ENCODE assay signal across 17 mouse cellular contexts in the genomic region with DNA sequence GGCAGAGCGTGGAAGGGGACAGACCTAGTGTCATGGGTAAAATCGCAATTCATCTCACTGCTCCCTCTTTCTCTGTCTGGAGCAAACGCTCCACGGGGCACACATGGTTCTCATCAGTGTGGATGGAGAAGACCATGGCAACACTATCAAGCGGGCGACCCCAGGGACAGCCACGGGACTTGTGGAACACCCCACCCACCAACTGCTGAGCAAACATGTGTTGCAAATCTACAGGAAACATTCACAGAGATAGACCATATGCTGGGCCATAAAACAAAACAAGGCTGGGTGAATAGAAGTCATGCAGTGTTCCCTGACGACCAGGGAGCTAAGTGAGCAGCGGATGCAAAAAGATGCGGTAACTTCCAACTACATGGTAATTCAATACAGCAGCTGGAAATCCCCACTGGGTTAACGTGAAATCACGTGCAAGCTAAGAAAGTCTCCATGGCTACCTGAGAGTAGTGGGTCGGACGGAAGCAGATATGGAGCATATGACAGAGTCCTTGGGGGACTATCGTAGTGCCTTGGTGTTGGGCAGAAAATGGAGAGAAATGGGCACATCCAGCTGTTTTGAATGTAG. TPM values are rescaled to one million over a fixed set of nuclear protein-coding genes. Genes with fewer than 3 reads are reported as not detected.
DNase-seq lines count a peak whose midpoint lies in the region; ATAC-seq lines count a peak whose summit lies in the region.
"Had no signal": no experiment of that assay in that cellular context is flagged by ENCODE, and none has a peak within 500 bp of the region (broad histone marks: within the 10 kb centered on the region; RNA-seq: fewer than 3 reads in every experiment).

No protein-coding gene starts in this region.

- H3K27ac ChIP-seq in heart, embryonic 12.5 days (ENCODE audit: poor library complexity, severe bottlenecking) = no peak overlapping the region
- no peak overlapping the region for H3K27ac ChIP-seq in embryonic facial prominence, embryonic 14.5 days (replicated peaks; ENCODE audit: low read depth, low read length)
- H3K27ac ChIP-seq in liver, embryonic 11.5 days (ENCODE audit: low read depth, low read length) = no peak overlapping the region
- H3K27ac ChIP-seq: midbrain, embryonic 15.5 days had no signal

- H3K9me3 ChIP-seq in heart, embryonic 12.5 days (replicated peaks) = 0 out of 2 replicates have a peak, but pooled peaks cover 4% of the 10 kb centered on the region
- H3K9me3 ChIP-seq in embryonic facial prominence, embryonic 14.5 days (ENCODE audit: control insufficient read depth, low read length) = no peaks in the 10 kb centered on the region
- no peaks in the 10 kb centered on the region for H3K9me3 ChIP-seq in liver, embryonic 11.5 days (ENCODE audit: control insufficient read depth, low read length)
- H3K9me3 ChIP-seq: G1E; midbrain, embryonic 15.5 days had no signal

- H3K27me3 ChIP-seq in heart, embryonic 12.5 days (replicated peaks) = no peaks in the 10 kb centered on the region
- no peaks in the 10 kb centered on the region for H3K27me3 ChIP-seq in embryonic facial prominence, embryonic 14.5 days (replicated peaks; ENCODE audit: control insufficient read depth, insufficient read depth, low read length)
- H3K27me3 ChIP-seq in liver, embryonic 11.5 days (replicated peaks; ENCODE audit: control insufficient read depth, insufficient read depth, low read length) = no peaks in the 10 kb centered on the region
- H3K27me3 ChIP-seq: midbrain, embryonic 15.5 days had no signal

- ATAC-seq in heart, embryonic 12.5 days (ENCODE audit: insufficient number of reproducible peaks, low FRiP score) = no peak
- peak; percentile 20 for ATAC-seq in CD4-positive, CD25-positive, alpha-beta regulatory T cell, adult 4 months
- ATAC-seq in embryonic facial prominence, embryonic 14.5 days (ENCODE audit: low read depth) = 0 out of 2 replicates have a peak, but pooled peaks have one; percentile 33
- no peak for ATAC-seq in liver, embryonic 11.5 days (replicated peaks; ENCODE audit: low FRiP score)
- ATAC-seq: forebrain, postnatal 0 days; intestine, postnatal 0 days; midbrain, embryonic 15.5 days had no signal

- H3K4me2 ChIP-seq in heart, embryonic 12.5 days = no peak overlapping the region
- H3K4me2 ChIP-seq in embryonic facial prominence, embryonic 14.5 days (ENCODE audit: low read depth, low read length) = no peak overlapping the region
- H3K4me2 ChIP-seq in liver, embryonic 11.5 days = no peak overlapping the region
- H3K4me2 ChIP-seq: midbrain, embryonic 15.5 days had no signal

- peak; percentile 20 to 62 for DNase-seq in heart, adult 18-20 months
- peak; percentile 62 for DNase-seq in embryonic facial prominence, embryonic 14.5 days (ENCODE audit: low spot score)
- peak; percentile 26 for DNase-seq in induced T-regulatory cell, adult 2 months (ENCODE audit: low read depth)
- no peak for DNase-seq in liver
- no peak for DNase-seq in liver, embryonic 11.5 days (ENCODE audit: low spot score)
- DNase-seq in layer of hippocampus, postnatal 25 days (ENCODE audit: extremely low spot score in 1 of 2, low spot score in 1 of 2) = no peak
- DNase-seq: adrenal gland, postnatal 25 days; cerebellum, adult 9-11 months; forebrain, postnatal 0 days; gastrocnemius, postnatal 36 days; lung, postnatal 36 days; right cerebral cortex, postnatal 4 days had no signal

- no peaks in the 10 kb centered on the region for H3K36me3 ChIP-seq in heart, embryonic 12.5 days
- 0 out of 2 replicates have a peak, but pooled peaks cover 4% of the 10 kb centered on the region for H3K36me3 ChIP-seq in embryonic facial prominence, embryonic 14.5 days (ENCODE audit: control insufficient read depth, insufficient read depth, low read length)
- no peaks in the 10 kb centered on the region for H3K36me3 ChIP-seq in liver, embryonic 11.5 days (ENCODE audit: control insufficient read depth, insufficient read depth, low read length)
- H3K36me3 ChIP-seq: G1E; midbrain, embryonic 15.5 days had no signal

- 70% methylated on average over 15 of the region's 15 CpGs for WGBS in heart, embryonic 12.5 days
- 47% methylated on average over 15 of the region's 15 CpGs for WGBS in embryonic facial prominence, embryonic 14.5 days
- WGBS in liver, embryonic 11.5 days = 76% methylated on average over 15 of the region's 15 CpGs

- no peak overlapping the region for H3K9ac ChIP-seq in heart, embryonic 12.5 days
- no peak overlapping the region for H3K9ac ChIP-seq in embryonic facial prominence, embryonic 14.5 days (ENCODE audit: low read depth, low read length)
- H3K9ac ChIP-seq in liver, embryonic 11.5 days (ENCODE audit: low read depth, low read length) = no peak overlapping the region
- H3K9ac ChIP-seq: forebrain, postnatal 0 days; midbrain, embryonic 15.5 days had no signal

- H3K4me3 ChIP-seq in heart, embryonic 12.5 days = no peak overlapping the region
- H3K4me3 ChIP-seq in embryonic facial prominence, embryonic 14.5 days (ENCODE audit: low read depth, low read length) = no peak overlapping the region
- H3K4me3 ChIP-seq in liver, embryonic 11.5 days (ENCODE audit: low read depth, low read length) = no peak overlapping the region
- H3K4me3 ChIP-seq: midbrain, embryonic 15.5 days had no signal

- H3K4me1 ChIP-seq in heart, embryonic 12.5 days (replicated peaks) = no peaks in the 10 kb centered on the region
- 0 out of 2 replicates have a peak, but pooled peaks cover 11% of the 10 kb centered on the region for H3K4me1 ChIP-seq in embryonic facial prominence, embryonic 14.5 days (ENCODE audit: control insufficient read depth, insufficient read depth, low read length)
- H3K4me1 ChIP-seq in liver, embryonic 11.5 days (replicated peaks; ENCODE audit: control insufficient read depth, insufficient read depth, low read length) = no peaks in the 10 kb centered on the region
- H3K4me1 ChIP-seq: midbrain, embryonic 15.5 days had no signal

RNA-seq across cellular contexts. Expression of gene Ppp4r2, which starts 57.4 kb away (rescaled TPM):
- 10 to 100 TPM; 47.2 to 52.9 TPM for total RNA-seq in heart, adult 18-20 months (2021)
- polyA plus RNA-seq in heart, embryonic 12.5 days (2016; fragmentation: Nextera tagmentation; extraction: Ambion mirVana) = 16.1 and 18.5 TPM in 2 replicates
- polyA plus RNA-seq in CD4-positive, CD25-positive, alpha-beta regulatory T cell, adult 4 months (2017; shearing (Covaris generic)) = 10 to 100 TPM; 23.9 to 41.8 TPM
- polyA plus RNA-seq in embryonic facial prominence, embryonic 14.5 days (2014; fragmentation: Nextera tagmentation; extraction: Ambion mirVana) = 29.5 and 30.4 TPM in 2 replicates
- 25.0 and 26.5 TPM in 2 replicates for polyA plus RNA-seq in liver, embryonic 11.5 days (2014; fragmentation: Nextera tagmentation; extraction: Ambion mirVana)
- total RNA-seq in layer of hippocampus, postnatal 25 days (2021) = 10 to 100 TPM; 73.4 to 80.7 TPM

Comparison
In these comparisons a context has a peak if more than half of its experiments do, and no peak if none do; other contexts are left out.
1. DNase-seq: peak in heart, adult 18-20 months (2 of 2), embryonic facial prominence, embryonic 14.5 days (single experiment) and induced T-regulatory cell, adult 2 months (single experiment); none in liver (single experiment), liver, embryonic 11.5 days (single experiment) and layer of hippocampus, postnatal 25 days (0 of 2).
2. ATAC-seq: peak in CD4-positive, CD25-positive, alpha-beta regulatory T cell, adult 4 months (single experiment) and embryonic facial prominence, embryonic 14.5 days (single experiment); none in heart, embryonic 12.5 days (single experiment) and liver, embryonic 11.5 days (single experiment).